Mouse (Mus musculus) 3134 (cell line): Measurements from ENCODE around the gene Zfhx3.
A peak's percentile ranks its signal among the peaks of the same experiment; 100 is the strongest.

Experiments
- DNase-seq: peaks from one replicate; pipeline ENCODE4 v3.0.0-alpha.2; 2011; ENCODE audit warnings: low spot score; ENCODE audit not compliant: insufficient read length; ENCODE audit errors: extremely low read depth

Zfhx3 gene

DNA sequence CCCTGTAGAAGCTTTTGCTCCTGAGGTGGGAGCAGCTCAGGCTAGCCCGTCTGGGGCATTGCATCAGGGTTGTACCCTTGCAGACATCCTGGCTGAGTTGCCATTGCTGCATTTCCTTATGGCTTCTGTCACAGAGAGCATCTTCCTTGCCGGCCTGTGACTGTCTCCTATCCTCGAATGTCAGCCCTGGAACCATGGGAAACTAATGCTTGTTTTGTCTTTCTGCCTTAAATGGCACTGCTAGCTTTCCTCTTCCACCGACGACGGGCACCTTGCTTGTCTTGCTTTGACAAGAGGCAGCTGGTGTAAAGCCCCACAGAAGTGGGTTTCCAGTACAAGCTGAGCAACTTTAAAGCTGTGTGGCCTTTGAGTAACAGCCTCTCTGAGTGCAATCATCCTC lies 752.1 kb downstream of the Zfhx3 start:
- DNase-seq: no peak

DNA sequence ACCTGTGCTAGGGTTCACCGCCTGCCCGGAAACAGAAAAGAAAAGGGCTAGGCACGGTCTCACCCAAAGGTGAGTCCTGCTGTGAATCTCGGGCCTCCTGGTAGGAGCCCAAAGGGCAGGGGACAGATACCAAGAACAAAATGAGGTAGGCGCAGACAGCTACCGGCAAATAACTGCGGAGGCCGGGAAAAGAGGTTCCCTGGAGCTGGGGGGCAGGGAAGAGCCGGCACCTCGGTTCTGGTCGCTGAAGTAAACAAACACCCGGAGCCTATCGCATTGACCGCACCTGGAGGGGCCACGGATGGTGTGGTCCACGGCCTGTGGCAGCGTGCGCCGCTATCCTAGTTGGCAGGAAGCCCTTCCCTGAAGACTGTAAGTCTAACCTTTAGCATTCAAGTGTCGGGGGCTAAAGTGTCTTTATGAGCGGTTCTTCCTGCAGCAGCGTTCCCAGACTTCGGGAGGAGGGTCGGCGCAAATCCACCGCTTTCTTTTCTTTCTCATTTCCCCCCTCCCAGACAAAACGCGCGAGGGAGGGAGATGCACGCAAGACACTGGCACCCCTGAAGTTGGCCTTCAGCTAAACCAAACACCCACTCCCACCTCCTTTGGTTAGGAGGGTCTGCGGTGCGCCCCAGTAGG lies 752.9 kb downstream of the Zfhx3 start:
- no peak for DNase-seq

DNA sequence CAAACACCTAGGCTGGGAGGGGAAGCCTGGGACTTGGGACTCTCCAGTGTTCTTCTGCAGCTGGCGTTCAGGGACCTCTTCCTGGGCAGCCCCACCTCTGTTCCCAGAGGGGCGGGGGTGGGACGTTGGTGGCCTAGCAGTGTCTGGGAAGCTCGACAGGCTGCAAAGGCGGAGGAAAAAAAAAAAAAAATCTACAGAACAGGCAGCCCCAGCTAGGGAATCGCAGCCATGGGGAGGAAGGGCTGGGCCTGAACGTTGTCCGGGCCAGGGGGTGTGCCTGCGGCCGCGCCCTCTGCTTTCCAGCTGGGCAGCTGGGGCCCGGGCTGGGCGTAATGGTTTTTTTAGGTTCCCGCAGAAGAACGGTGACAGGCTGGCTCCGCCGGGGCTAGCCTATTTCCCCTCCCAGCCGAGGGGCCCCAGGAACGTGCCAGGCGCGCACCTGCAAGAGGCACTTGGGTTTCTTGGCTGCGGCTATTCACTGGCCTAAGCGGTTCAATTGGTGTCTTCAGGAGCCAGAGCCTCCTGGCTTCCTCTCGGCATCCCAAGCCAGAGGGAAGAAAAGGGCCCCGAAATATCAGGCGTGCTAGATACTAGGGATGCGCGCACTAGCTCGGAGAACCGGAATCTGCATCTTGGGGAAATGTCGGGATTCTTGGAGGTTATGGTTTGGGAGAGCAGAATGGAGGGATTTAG lies 753.6 kb downstream of the Zfhx3 start:
- no peak for DNase-seq

DNA sequence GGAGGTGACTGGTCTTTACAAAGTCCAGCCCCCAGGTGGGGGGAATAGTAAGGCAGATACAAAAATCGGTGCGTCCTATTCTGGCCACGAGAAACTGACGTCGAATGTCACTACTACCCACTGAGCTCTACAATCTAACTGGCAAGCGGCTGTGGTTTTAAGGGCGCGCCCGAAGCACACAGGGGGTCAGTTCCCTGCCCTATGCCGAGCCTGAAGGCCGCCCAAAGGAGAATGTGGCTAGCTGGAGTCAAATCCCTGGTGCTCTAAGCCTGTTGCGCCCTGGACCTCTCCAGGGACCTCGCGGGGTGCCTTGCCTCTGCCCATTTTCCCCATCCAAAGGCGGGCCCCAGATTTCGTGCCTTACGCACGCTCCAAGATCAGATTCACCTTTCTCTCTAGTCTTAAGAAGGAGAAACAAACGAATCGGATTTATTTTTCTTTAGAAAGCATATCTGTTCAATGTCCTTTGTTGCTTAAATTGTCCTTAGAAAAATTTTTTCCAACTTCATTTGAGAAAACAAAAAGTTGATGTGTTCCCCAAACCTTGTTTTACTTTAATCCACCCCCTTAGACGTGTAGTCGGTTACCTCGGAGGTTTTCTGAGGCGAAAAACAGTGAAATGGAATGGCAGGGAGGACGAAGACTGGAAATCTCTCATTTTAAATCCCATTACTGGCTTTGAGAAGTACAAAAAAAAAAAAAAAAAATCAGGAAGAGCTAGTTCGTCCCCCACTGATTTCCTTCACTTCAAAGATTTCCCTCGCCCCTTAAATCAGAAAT lies 754.4 kb downstream of the Zfhx3 start:
- no peak for DNase-seq

DNA sequence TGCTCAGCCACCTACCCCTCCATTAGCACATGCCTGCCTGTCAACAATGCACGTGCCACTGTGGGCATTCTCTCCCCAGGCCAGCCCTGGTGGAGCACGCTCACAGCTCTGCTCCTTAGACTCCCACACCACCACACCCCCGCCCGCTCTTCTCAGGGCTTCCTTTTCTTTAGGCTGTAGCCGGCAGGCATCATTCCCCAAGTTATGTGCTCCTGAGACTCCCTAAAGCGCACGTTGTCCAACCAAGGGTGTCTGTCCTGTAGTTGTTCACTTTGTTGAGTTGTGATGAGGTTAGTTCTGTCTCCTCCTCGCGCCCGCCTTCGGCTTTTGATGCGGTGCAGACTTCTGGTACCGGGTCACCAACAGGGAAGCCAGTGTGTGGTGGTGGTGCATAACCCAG lies 755.1 kb downstream of the Zfhx3 start:
- DNase-seq: no peak

DNA sequence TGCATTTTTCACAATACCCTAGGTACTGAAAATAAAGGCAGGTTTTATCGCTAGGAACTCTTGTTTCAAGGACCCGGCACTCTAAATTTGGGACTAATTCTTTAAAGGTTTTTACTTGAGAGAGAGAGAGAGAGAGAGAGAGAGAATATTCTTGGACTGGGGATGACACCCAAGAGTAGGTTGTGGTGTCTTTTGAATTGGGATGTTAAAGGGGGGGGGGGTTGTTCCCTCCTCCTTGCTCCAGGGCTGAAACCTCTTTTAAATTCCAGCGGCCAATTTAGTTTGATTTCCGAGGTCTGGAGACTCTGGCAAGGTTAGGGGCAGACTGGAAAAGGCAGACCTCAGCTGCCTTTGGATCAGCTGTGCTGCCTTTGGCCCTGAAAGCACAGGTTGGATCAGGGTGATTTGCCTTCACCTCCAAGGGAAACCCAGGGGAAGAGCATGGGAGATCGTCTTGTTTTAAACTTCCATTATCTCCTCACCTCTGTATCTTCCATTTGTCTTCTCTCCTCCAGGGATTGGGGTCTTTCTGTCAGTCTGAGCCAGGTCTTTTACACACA lies 755.7 kb downstream of the Zfhx3 start:
- no peak for DNase-seq

DNA sequence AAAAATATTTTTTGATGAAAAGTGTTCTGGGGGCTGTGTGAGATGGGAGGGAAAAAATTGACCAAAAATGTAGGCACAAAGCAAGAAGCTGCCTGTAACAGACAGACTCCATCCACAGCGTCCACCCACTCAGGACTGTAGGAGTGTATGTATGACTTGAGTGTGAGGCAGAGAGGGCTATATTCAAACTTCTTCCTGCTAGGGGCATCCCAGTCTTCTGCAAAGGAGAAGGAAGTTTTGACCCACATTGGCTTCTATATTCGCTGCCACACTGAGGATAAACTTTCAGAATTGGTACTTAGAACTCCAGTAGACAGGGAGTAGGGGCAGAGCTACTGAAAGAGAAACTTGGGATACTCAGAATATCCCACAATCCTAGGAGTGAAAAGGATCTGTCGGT lies 756.6 kb downstream of the Zfhx3 start:
- no peak for DNase-seq

DNA sequence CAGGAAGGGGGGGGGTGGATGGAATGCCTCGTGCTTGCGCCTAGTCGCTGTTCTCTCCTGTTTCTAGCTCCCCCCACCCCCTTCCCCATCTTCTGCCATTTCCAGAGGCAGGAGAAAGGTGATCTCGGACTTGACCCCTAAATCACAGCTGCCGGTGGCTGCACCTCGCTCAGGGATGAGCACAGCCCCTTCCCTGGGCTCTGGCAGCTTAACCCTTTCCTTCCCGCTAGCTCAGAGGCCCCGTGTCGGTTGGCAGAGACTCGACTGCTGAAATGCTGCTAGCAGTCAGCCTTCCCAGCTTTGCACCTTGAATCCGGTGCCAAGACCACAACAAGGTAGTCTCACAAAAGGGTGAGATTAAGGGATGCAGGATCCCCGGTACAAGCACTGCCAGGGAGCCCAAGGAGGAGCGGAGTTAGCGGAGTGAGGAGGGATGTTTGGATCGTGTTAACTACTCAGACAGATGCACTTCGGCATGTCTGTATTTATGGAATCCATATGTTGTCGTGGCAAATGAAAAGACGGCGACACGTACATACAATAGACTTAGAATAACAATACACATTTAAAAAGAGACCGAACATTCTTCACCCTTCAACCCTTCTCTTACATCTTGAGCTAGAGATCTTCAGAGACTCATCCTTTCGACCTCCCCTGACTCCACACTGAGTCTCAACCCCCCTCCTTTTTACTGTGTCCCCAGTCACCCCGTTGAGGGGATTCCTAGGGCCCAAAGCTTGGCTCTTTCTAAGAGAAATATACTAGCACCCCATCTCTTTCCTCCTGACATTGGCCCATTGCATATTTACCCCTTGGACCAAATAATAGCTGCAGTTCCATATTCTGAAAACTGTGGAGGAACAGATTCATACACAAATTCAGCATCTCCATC lies 757.3 kb downstream of the Zfhx3 start:
- DNase-seq: no peak

DNA sequence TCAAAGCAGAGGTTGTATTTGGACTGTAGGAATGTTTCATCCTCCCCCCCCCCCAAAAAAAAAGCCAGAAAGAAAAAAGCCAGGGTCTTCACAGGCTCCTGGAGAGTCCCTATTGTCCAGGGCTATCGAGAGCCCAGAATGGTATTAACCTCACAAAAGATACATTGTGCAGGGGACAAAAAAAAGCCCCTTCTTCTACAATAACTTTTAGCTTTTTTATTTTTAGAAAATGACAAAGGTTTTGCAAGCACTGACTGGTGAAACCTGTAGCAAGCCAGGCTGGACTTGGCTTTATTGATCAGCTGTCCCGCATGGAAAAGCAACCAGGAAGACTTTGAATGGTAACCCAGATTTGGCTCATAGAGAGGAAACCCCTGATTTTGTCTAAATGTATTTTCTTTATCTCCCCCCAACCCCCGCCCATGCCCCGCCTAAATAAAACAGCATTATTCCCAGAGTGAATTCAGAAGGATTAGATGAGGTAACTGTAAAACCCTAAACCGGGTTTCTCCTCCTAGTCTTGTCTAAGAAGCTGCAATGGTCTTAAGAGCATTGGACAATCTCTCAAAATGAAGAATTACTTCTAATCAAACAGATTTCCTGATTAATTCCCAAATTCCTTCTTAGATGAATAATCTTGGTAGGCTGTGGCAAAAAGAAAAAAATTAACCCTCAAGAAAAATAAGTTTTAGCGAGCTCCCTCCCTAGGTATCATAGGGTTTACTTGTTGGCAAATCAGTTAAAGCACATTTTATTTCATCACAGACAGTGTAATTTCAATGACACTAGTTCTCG lies 759.1 kb downstream of the Zfhx3 start:
- no peak for DNase-seq

DNA sequence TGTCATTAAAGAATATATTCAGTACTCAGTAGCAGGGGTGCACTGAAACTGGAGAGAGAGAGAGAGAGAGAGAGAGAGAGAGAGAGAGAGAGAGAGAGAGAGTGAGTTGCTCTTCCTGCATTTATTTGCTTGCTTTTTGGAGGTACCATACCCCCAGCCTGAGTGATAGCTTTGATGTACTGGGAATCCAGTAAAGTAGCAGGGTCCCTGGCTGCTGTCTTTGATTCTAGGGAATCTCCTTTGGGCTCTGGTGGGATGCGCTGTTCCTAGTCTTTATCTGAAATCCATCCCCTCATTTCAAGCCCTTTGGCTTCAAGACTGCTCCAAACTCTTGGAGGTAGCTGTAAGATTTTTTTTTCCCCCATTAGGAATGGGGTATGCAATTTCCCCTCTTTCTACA lies 759.8 kb downstream of the Zfhx3 start:
- no peak for DNase-seq

DNA sequence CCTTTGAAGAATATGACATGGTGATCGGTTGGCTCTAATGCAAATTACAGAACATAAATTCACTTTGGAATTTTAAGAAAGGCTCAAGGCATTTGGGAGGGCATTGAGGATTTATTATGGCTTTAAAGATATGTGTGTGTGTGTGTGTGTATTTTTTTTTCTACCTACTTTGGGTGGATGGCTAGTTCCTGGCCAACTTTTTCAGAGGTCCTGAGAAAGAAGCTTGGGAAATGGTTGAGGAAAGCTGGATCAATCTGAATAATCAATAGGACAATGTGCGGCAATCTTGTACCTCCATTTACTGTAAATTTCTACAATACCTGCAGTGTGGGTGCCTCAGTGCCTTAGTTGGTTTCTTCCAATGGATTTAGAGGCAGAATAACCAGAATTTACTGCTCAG lies 763.3 kb downstream of the Zfhx3 start:
- DNase-seq: no peak

DNA sequence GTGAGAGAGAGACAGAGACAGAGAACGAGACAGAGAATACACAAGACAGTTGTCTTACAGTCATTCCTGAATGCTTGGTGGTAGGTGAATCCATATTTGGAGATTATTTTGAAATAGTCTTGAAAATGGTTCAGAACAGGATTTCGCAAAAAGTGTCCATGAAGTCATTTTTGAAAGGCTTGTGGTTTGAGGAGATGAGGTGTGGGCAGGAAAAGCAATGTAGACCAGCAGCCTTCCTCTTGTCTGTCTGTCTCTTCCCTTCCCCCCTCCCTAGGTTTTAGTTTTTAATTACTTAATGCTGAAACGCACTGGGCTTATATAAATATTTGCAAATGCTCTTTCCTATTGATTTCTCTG lies 764.0 kb downstream of the Zfhx3 start:
- DNase-seq: peak; percentile 46

DNA sequence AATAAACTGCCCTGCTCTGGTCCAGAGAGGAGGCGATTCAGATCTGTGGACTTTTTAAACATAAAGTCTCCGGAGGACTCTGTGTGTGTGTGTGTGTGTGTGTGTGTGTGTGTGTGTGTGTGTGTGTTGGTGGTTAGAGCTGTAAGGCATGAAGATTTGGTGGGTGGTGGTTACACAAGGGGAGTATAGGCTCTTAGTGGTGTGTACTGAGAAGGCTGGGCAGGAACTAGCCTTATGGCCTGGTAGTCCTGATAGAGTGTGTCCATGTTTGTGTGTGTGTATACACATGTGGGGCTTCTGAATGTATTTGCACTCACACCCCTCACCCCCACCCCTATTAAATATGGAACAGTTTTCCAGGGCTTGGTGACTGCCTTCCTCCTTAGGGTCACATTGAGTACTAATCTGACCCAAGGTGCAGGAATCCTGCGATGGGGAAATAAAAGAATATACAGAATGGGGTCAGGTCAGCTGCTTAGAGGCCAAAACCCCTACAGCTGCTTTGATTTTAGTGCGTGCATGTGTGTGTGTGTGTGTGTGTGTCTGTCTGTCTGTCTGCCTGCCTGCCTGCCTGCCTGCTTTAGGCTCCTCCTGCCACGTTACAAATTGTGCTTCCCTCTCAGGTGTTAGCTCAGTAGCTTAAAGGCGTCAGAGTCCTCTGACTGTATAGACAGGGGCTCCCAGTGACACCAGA lies 764.6 kb downstream of the Zfhx3 start:
- DNase-seq: no peak

DNA sequence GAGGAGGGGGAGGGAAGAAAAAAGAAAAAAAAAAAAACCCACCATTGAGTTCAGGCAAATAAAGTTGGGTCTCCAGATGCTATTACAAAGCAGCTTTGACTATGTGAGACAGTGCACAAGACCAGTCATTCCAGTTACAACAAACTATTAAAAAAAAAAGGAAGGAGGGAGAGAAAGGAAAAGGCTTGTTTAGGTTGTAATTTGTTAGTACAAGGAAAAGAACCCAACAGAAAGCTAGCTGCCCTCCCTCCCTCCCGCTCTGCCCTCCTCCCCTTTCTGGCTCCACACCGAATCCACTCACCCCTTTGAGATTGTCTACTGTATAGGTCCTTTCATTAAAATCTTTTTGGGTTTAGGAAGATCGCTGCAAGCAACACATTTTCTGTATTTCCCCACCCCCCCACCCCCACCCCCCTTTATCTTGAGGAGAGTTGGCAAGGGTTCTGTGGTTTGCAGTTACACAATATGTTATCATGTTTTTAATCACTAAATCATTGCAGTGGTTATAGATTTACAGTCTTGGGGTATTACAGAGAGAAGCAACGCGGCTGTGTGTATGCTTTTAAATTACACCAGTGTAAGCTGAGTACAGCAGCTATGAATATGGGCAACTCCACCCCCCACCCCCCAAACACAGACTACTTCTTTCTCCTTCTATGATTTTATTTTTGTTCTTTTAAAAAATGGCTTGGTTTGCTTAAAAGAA lies 765.3 kb downstream of the Zfhx3 start:
- DNase-seq: peak; percentile 27

DNA sequence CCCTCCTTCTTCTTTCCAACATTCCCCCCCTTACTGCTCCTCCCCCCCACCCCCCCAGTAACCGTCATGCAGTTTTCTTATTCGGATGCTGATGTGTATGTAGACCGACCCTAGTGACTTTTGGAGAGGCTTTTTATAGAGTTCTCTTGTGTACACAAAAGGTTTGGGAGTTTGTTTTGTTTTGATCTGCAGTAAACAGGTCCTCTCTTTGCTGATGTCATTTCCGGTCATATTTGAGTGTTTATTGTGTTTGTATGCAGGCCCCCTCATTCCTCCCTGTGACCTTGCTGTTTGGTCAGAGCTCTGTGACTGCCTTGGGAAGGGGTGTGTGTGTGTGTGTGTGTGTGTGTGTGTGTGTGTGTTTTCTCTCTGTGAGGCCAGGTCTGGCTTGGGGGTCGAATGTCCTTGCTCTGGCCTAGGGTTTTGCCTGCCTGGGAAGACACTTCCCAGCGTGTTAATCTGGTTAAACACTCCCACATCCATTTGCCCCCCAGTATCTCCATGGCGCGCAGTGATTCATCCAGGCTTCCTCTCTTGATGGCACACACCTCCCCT lies 766.5 kb downstream of the Zfhx3 start:
- DNase-seq: no peak

DNA sequence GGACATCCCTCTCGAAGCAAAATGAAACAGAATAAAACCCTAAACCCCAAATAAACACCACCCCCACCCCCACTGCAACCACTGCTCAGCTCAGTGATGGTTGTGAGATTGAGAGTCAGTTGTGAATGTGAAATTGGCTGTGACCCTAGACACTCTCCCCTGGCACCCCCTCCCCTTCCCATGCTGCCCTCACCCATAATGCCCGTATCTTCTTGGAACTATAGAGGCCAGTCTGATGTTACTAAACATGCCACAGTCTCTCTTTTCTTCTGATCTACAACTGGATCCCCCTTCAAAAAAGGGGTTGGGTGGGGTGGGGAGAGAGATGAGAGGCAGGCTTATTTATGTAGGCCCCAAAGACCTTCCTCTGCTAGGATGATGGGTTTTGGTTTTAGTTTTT lies 767.0 kb downstream of the Zfhx3 start:
- no peak for DNase-seq

DNA sequence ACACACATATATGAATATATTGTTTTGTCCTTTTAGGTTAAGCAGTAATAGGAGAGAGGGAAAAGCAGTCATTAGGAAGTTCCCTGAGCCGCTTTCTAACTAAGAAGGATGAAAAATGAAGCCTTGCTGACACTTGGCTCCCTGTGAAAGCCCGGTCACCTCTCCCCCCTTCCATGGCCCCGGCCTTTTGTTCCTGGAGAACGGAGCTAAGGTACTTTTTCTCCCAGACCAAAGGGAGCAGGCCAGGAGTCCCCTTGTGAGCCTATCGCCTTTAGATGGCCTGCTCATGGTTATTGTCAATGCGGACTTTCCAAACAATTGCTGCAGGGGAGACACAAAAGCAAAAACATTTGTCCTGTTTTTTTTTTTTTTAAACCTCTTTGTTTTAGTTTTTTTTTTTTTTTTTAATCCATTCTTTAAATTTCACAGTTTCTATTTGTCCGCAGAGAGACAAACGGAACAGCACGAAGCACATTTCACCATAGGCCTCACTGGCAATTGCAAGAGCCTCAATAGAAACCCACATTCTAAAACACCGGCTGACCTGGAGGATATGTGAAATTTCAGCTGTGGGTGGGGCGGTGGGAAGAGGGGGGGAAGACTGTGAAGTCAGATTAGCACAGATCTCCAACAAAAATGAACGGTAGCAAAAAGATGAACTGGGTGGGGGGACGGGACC lies 767.6 kb downstream of the Zfhx3 start:
- no peak for DNase-seq
